Mouse (Mus musculus): Measurements from ENCODE around the gene Map2k7. TPM values are rescaled to one million over a fixed set of nuclear protein-coding genes. Genes with fewer than 3 reads are reported as not detected.

Gene Map2k7
- polyA plus RNA-seq, 1 experiment from 2014 or later, result 14.1 TPM

DNA sequence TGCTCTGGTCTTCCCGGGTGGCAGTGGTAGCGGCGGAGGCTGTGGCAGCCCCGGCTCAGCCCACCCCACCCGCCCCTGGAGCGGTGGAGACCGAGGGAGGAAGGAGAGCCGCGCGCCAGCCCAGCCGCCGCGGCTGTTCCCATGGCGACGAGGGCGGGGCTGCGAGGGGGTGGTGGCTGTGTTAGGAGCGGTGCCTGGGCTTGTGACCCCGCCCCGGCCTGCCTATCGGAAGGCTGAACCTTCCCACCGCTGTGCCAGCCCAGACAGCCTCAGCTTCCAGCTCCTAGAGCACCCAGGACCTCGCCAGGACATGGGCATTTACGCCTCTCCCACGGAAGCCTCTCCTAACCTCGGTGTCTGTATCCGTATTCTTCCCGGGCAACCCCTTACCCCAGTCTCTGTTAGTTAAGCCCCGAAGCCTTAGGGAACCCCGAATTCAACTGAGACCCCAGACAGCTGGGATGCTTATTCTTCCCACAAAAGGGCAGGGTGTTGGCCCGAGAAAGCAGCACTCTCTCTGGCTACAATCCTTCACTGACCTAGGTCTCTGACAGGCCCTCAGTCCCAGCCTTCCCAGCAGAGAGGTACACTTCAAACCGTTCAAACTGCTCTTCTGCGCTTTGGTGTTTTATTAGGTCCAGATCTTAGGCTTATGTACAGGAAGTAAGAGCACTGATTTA lies 20.7 kb downstream of the Map2k7 start, which contains the start of gene Ctxn1:
Gene Ctxn1 (minus strand): TSS at position 150 of the 680 bp plus-strand sequence.
- H3K36me3 ChIP-seq (ENCODE audit: control insufficient read depth, insufficient read depth, low read length), result peaks cover 4% of the 10 kb centered on the region; the same call in 1 of the 2 replicates

DNA sequence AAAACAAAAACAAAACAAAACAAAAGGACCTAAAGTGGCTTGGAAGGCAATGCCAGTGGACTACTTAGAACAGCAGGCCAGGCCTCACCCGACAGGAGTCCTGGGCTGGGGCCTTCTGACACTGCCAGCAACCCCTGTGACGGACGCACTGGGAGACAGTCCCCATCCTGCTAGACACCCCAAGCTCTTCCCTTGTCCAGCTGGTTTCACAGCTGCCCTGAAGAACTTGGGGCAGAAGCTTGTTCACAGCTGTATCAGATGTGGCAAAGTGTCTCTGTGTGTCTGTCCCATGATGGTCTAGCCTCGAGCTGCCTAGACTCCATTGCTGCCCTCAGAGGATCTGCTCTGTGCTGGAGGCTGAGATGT lies 21.2 kb downstream of the Map2k7 start:
- ATAC-seq (replicated peaks; ENCODE audit: low FRiP score), result no peak
- 84% methylated on average over 4 of the region's 4 CpGs for WGBS
- H3K9me3 ChIP-seq (ENCODE audit: control insufficient read depth, low read length), result no peaks in the 10 kb centered on the region
- H3K4me1 ChIP-seq (replicated peaks; ENCODE audit: control insufficient read depth, insufficient read depth, low read length), result peaks cover 19% of the 10 kb centered on the region
- H3K36me3 ChIP-seq (ENCODE audit: control insufficient read depth, insufficient read depth, low read length), result peaks cover 4% of the 10 kb centered on the region; the same call in 1 of the 2 replicates
- H3K4me2 ChIP-seq (ENCODE audit: low read depth, low read length, severe bottlenecking), result no peak overlapping the region
- no peak overlapping the region; the same call in 1 of the 2 replicates for H3K27ac ChIP-seq (ENCODE audit: low read depth, low read length)
- no peaks in the 10 kb centered on the region for H3K27me3 ChIP-seq (ENCODE audit: control insufficient read depth, insufficient read depth, low read length)
- H3K4me3 ChIP-seq (ENCODE audit: low read depth, low read length), result no peak overlapping the region
- H3K9ac ChIP-seq (ENCODE audit: low read length), result peak overlapping the region; percentile 86; the same call in 1 of the 2 replicates
- no peak for DNase-seq (ENCODE audit: low spot score)

More for the DNA sequence above, 20.7 kb downstream of the Map2k7 start, which contains the start of gene Ctxn1:
- H3K4me1 ChIP-seq (replicated peaks; ENCODE audit: control insufficient read depth, insufficient read depth, low read length), result peaks cover 21% of the 10 kb centered on the region
- H3K9ac ChIP-seq (ENCODE audit: low read length), result peak within 1 kb of the TSS; percentile 86
- H3K9me3 ChIP-seq (ENCODE audit: control insufficient read depth, low read length), result no peaks in the 10 kb centered on the region
- peak within 1 kb of the TSS; percentile 85 for H3K4me2 ChIP-seq (ENCODE audit: low read depth, low read length, severe bottlenecking)
- peak; percentile 92 for ATAC-seq (replicated peaks; ENCODE audit: low FRiP score)
- H3K27me3 ChIP-seq (ENCODE audit: control insufficient read depth, insufficient read depth, low read length), result no peaks in the 10 kb centered on the region
- H3K4me3 ChIP-seq (ENCODE audit: low read depth, low read length), result peak within 1 kb of the TSS; percentile 82
- 7% methylated on average over 32 of the region's 33 CpGs for WGBS
- DNase-seq (ENCODE audit: low spot score), result peak; percentile 98
- H3K27ac ChIP-seq (ENCODE audit: low read depth, low read length), result peak within 1 kb of the TSS; percentile 96

DNA sequence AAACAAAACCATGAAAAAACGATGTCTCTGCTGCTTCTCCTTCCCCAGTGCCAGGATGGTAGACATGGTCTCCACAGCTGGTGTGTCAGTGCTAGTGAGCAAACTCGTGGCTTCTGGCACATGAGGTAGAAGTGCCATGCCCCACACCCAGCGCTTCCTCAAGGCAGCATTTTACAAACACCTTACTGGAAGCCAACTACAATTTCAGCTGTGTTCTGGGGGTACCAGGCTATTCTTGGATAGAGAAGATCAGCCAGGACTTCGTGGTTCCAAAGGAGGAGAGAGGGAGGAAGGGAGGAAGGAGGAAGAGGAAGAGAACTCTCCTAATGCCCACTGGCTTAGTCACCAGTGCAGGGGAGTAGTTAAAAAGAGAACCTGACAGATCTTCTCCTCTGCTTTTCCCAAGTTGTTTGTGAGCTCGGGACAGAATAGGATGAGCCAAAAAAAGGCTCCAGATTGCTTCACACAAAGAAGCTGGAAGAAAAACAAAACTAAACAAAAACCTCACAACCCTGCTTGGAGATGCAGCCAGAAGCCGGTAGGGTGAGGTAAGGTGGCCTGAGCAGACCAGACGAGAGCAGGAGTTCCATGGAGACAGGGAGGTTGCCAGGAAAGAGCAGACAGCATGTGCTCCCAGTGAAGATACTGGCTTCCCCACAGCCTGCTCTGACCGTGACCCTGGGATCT lies 24.7 kb downstream of the Map2k7 start:
- WGBS, result 91% methylated on average over 8 of the region's 8 CpGs
- H3K9ac ChIP-seq (ENCODE audit: low read length), result no peak overlapping the region
- no peak overlapping the region for H3K27ac ChIP-seq (ENCODE audit: low read depth, low read length)
- no peak overlapping the region for H3K4me3 ChIP-seq (ENCODE audit: low read depth, low read length)
- no peaks in the 10 kb centered on the region for H3K27me3 ChIP-seq (ENCODE audit: control insufficient read depth, insufficient read depth, low read length)
- no peaks in the 10 kb centered on the region for H3K9me3 ChIP-seq (ENCODE audit: control insufficient read depth, low read length)
- H3K4me2 ChIP-seq (ENCODE audit: low read depth, low read length, severe bottlenecking), result no peak overlapping the region
- no peak for DNase-seq (ENCODE audit: low spot score)
- ATAC-seq (replicated peaks; ENCODE audit: low FRiP score), result no peak
- H3K4me1 ChIP-seq (replicated peaks; ENCODE audit: control insufficient read depth, insufficient read depth, low read length), result 0 out of 2 replicates have a peak, but pooled peaks cover 6% of the 10 kb centered on the region
- peaks cover 8% of the 10 kb centered on the region for H3K36me3 ChIP-seq (ENCODE audit: control insufficient read depth, insufficient read depth, low read length)

GRCm38 (mm10) chr8:4265160-4265914 lies 26.8 kb downstream of the Map2k7 start:
- Histone ChIP-seq H3K27me3 (ENCODE audit: control insufficient read depth, insufficient read depth, low read length) (no peaks in the 10 kb centered on the region), H3K36me3 (ENCODE audit: control insufficient read depth, insufficient read depth, low read length) (peaks cover 13% of the 10 kb centered on the region), H3K4me2 (ENCODE audit: low read depth, low read length, severe bottlenecking) (no peak overlapping the region), H3K27ac (ENCODE audit: low read depth, low read length) (no peak overlapping the region), H3K9ac (ENCODE audit: low read length) (no peak overlapping the region), H3K4me1 (replicated peaks; ENCODE audit: control insufficient read depth, insufficient read depth, low read length) (no peaks in the 10 kb centered on the region), H3K9me3 (ENCODE audit: control insufficient read depth, low read length) (no peaks in the 10 kb centered on the region), H3K4me3 (ENCODE audit: low read depth, low read length) (no peak overlapping the region)
- WGBS, result 96% methylated on average over 15 of the region's 15 CpGs
- DNase-seq (ENCODE audit: low spot score), result no peak
- ATAC-seq (replicated peaks; ENCODE audit: low FRiP score), result no peak

- ATAC-seq (replicated peaks; ENCODE audit: low FRiP score) (peak; percentile 71; the same call in 1 of the 2 replicates), DNase-seq (ENCODE audit: low spot score) (no peak)
- Histone ChIP-seq H3K36me3 (ENCODE audit: control insufficient read depth, insufficient read depth, low read length) (peaks cover 13% of the 10 kb centered on the region), H3K4me3 (ENCODE audit: low read depth, low read length) (no peak overlapping the region), H3K27me3 (ENCODE audit: control insufficient read depth, insufficient read depth, low read length) (no peaks in the 10 kb centered on the region), H3K9ac (ENCODE audit: low read length) (no peak overlapping the region), H3K4me2 (ENCODE audit: low read depth, low read length, severe bottlenecking) (no peak overlapping the region), H3K4me1 (replicated peaks; ENCODE audit: control insufficient read depth, insufficient read depth, low read length) (no peaks in the 10 kb centered on the region), H3K27ac (ENCODE audit: low read depth, low read length) (no peak overlapping the region), H3K9me3 (ENCODE audit: control insufficient read depth, low read length) (no peaks in the 10 kb centered on the region)
- WGBS, result 75% methylated on average over 15 of the region's 15 CpGs
Measured at GRCm38 (mm10) chr8:4267627-4268026, 29.1 kb downstream of the Map2k7 start.

DNA sequence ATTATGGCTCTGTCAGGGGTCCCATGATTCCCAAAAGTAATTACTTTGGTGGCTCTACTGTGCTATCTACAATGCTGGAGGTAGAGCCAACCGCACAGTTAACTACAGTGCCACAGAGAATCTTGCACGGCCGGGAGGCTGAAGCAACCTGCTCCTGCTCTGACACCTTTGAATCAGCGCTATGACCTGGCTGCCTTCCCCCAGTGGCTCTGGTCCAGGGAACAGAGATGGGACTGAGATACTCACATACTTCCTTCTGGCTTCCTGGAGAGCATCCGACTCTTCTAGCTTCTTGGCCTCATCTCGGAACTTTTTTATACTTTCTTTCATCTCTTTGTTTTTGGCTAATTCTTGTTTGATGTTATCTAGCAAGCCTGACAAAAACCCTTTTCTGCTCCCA lies 31.1 kb downstream of the Map2k7 start:
- Histone ChIP-seq H3K4me2 (ENCODE audit: low read depth, low read length, severe bottlenecking) (no peak overlapping the region), H3K36me3 (ENCODE audit: control insufficient read depth, insufficient read depth, low read length) (peaks cover 13% of the 10 kb centered on the region), H3K4me3 (ENCODE audit: low read depth, low read length) (no peak overlapping the region), H3K27me3 (ENCODE audit: control insufficient read depth, insufficient read depth, low read length) (no peaks in the 10 kb centered on the region), H3K9ac (ENCODE audit: low read length) (no peak overlapping the region), H3K9me3 (ENCODE audit: control insufficient read depth, low read length) (no peaks in the 10 kb centered on the region), H3K27ac (ENCODE audit: low read depth, low read length) (no peak overlapping the region), H3K4me1 (replicated peaks; ENCODE audit: control insufficient read depth, insufficient read depth, low read length) (no peaks in the 10 kb centered on the region)
- no peak for ATAC-seq (replicated peaks; ENCODE audit: low FRiP score)
- 96% methylated on average over 6 of the region's 6 CpGs for WGBS
- no peak for DNase-seq (ENCODE audit: low spot score)

- under 1% methylated on average over 39 of the region's 39 CpGs for WGBS
- peak within 1 kb of the TSS; percentile 83 for H3K9ac ChIP-seq (ENCODE audit: low read length)
- no peaks in the 10 kb centered on the region; the same call in 1 of the 2 replicates for H3K36me3 ChIP-seq (ENCODE audit: control insufficient read depth, insufficient read depth, low read length)
- 0 out of 2 replicates have a peak, but pooled peaks cover 2% of the 10 kb centered on the region for H3K4me1 ChIP-seq (replicated peaks; ENCODE audit: control insufficient read depth, insufficient read depth, low read length)
- H3K9me3 ChIP-seq (ENCODE audit: control insufficient read depth, low read length), result no peaks in the 10 kb centered on the region
- ATAC-seq (replicated peaks; ENCODE audit: low FRiP score) (peak; percentile 98), DNase-seq (ENCODE audit: low spot score) (peak; percentile 97)
- no peaks in the 10 kb centered on the region for H3K27me3 ChIP-seq (ENCODE audit: control insufficient read depth, insufficient read depth, low read length)
- peak within 1 kb of the TSS; percentile 60 for H3K4me2 ChIP-seq (ENCODE audit: low read depth, low read length, severe bottlenecking)
- no peak within 1 kb of the TSS for H3K27ac ChIP-seq (ENCODE audit: low read depth, low read length)
- H3K4me3 ChIP-seq (ENCODE audit: low read depth, low read length), result peak within 1 kb of the TSS; percentile 78
Measured at GRCm38 (mm10) chr8:4275275-4276110, 37.0 kb downstream of the Map2k7 start, which contains the start of gene Timm44. Timm44 (minus strand) TSS chr8:4275913.

- H3K4me3 ChIP-seq (ENCODE audit: low read depth, low read length), result peak overlapping the region; percentile 78
- H3K4me1 ChIP-seq (replicated peaks; ENCODE audit: control insufficient read depth, insufficient read depth, low read length), result 0 out of 2 replicates have a peak, but pooled peaks cover 2% of the 10 kb centered on the region
- 33% methylated on average over 9 of the region's 9 CpGs for WGBS
- no peaks in the 10 kb centered on the region for H3K27me3 ChIP-seq (ENCODE audit: control insufficient read depth, insufficient read depth, low read length)
- peak overlapping the region; percentile 83 for H3K9ac ChIP-seq (ENCODE audit: low read length)
- no peak for DNase-seq (ENCODE audit: low spot score)
- peak overlapping the region; percentile 60 for H3K4me2 ChIP-seq (ENCODE audit: low read depth, low read length, severe bottlenecking)
- ATAC-seq (replicated peaks; ENCODE audit: low FRiP score), result no peak
- H3K27ac ChIP-seq (ENCODE audit: low read depth, low read length), result no peak overlapping the region
- no peaks in the 10 kb centered on the region for H3K9me3 ChIP-seq (ENCODE audit: control insufficient read depth, low read length)
- no peaks in the 10 kb centered on the region; the same call in 1 of the 2 replicates for H3K36me3 ChIP-seq (ENCODE audit: control insufficient read depth, insufficient read depth, low read length)
Measured at GRCm38 (mm10) chr8:4276111-4276465, 37.5 kb downstream of the Map2k7 start.

Data from forebrain, embryonic 11.5 days (tissue).